Mouse (Mus musculus) midbrain, embryonic 16.5 days (tissue): ENCODE data around the gene Gm49339. TPM values are rescaled to one million over a fixed set of nuclear protein-coding genes. Genes with fewer than 3 reads are reported as not detected.
"Not testable (repeated sequence)": the region's sequence is repeated elsewhere in the genome, so short reads cannot be mapped to it uniquely, and the experiment has no call there.

Source experiments
- ATAC-seq: fragments of 200-750 bp; cut with Nextera tagmentation; 2 replicates; pipeline ENCODE4 v1.8.0; 2017; ENCODE audit warnings: moderate TSS enrichment
- H3K27ac ChIP-seq: fragments of 300-500 bp; sonication (generic); 2 replicates; pipeline ENCODE4 v1.5.1; 2014; ENCODE audit warnings: mild to moderate bottlenecking, low read length, mixed read lengths
- H3K27me3 ChIP-seq: fragments of 300-500 bp; sonication (generic); 2 replicates; pipeline ENCODE4 v1.6.1; 2014; ENCODE audit warnings: low read depth, low read length, mixed read lengths; ENCODE audit not compliant: control insufficient read depth, insufficient read depth
- H3K36me3 ChIP-seq: fragments of 300-500 bp; sonication (generic); 2 replicates; pipeline ENCODE4 v1.6.1; 2014; ENCODE audit warnings: mild to moderate bottlenecking, low read length, moderate library complexity, mixed read lengths; ENCODE audit not compliant: control insufficient read depth, insufficient read depth
- H3K4me1 ChIP-seq: fragments of 300-500 bp; sonication (generic); 2 replicates; pipeline ENCODE4 v1.6.1; 2014; ENCODE audit warnings: mild to moderate bottlenecking, low read length, mixed read lengths; ENCODE audit not compliant: control insufficient read depth, insufficient read depth
- H3K4me2 ChIP-seq: fragments of 300-500 bp; sonication (generic); 2 replicates; pipeline ENCODE4 v1.6.1; 2014; ENCODE audit warnings: mild to moderate bottlenecking, low read length, mixed read lengths
- H3K4me3 ChIP-seq: fragments of 300-500 bp; sonication (generic); 2 replicates; pipeline ENCODE4 v1.5.1; 2014; ENCODE audit warnings: low read depth, mild to moderate bottlenecking, low read length, moderate library complexity, mixed read lengths
- H3K9ac ChIP-seq: fragments of 300-500 bp; sonication (generic); 2 replicates; pipeline ENCODE4 v1.6.1; 2014; ENCODE audit warnings: low read depth, low read length, mixed read lengths
- H3K9me3 ChIP-seq: fragments of 300-500 bp; sonication (generic); replicated peaks from 2 replicates; pipeline ENCODE4 v1.6.1; 2014; ENCODE audit warnings: mild to moderate bottlenecking, low read length, mixed read lengths; ENCODE audit not compliant: control insufficient read depth, poor library complexity, severe bottlenecking
- WGBS: fragments of 180-500 bp; shearing (Covaris S2); extraction: QIAGEN DNeasy Blood & Tissue Kit; methylation state at CpG from one replicate; pipeline ENCODE4 v1.1.7; 2014; 5-methylcytosine and 5-hydroxymethylcytosine counted together
- polyA plus RNA-seq: library from polyadenylated mRNA; unstranded; fragments of >200 nt; fragmentation: Nextera tagmentation; extraction: Ambion mirVana; gene quantifications from 2 replicates; pipeline ENCODE4 v1.2.1, GENCODE M21; 2015

The Gm49339 gene
- polyA plus RNA-seq, result not detected in 2 replicates

DNA sequence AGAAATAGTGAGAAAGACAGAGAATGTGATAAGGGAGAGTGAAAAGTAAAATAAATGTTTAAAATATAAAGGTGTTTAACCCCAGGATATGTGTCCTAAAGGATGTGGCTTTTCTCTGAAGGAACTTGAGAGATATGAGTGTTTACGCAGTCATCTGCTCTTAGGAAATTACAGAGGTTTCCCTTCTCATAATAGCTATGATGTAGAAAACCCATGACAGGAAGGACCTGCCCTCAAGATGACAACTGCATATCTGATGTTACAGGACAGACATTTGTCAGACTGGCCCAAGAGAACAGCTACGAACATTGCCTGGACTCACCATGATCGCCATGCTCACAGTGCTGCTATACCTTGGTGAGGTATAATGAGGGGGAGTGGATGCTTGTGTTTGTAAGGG, at the start of gene Gm49339, which contains the start of gene Lilr4b:
Gene Gm49339 (plus strand): TSS at position 216 of the 400 bp plus-strand sequence.
Gene Lilr4b (plus strand): TSS at position 236 of the 400 bp plus-strand sequence.
- H3K36me3 ChIP-seq, result not testable (repeated sequence)
- WGBS, result 100% methylated on average over 1 of the region's 3 CpGs

DNA sequence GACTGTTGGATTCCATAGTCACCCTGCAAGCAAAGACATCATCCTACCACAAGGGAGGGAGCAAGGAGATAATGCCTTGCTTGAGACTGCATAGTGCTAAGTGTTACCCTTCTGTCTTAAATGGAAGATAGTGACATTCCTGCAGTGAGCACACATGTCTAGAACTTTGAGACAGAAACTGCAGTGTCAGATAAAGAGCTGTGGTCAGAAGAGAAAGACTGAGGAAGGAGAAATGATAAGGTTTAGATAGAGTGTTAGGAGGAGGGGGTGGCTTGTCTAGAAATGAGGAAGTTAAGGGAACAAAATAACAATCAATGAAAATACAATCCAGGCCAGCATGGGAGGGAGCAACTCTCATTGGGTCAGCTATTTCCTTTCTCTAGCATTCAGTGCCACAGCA, 47.5 kb upstream of the Gm49339 start:
- Histone ChIP-seq H3K36me3 (no peaks in the 10 kb centered on the region), H3K27ac (no peak overlapping the region), H3K4me2 (no peak overlapping the region), H3K9ac (no peak overlapping the region), H3K4me1 (no peaks in the 10 kb centered on the region), H3K9me3 (no peaks in the 10 kb centered on the region), H3K4me3 (no peak overlapping the region), H3K27me3 (no peaks in the 10 kb centered on the region)
- no peak for ATAC-seq

More for the DNA sequence above, at the start of gene Gm49339, which contains the start of gene Lilr4b:
- not testable (repeated sequence) for ATAC-seq, H3K9ac ChIP-seq, H3K27me3 ChIP-seq, H3K9me3 ChIP-seq, H3K4me2 ChIP-seq, H3K27ac ChIP-seq, H3K4me3 ChIP-seq, H3K4me1 ChIP-seq

- Histone ChIP-seq H3K4me1 (no peaks in the 10 kb centered on the region), H3K4me2 (no peak overlapping the region), H3K9me3 (no peaks in the 10 kb centered on the region), H3K27ac (no peak overlapping the region), H3K4me3 (no peak overlapping the region), H3K36me3 (no peaks in the 10 kb centered on the region), H3K9ac (no peak overlapping the region), H3K27me3 (no peaks in the 10 kb centered on the region)
- 81% methylated on average over 3 of the region's 3 CpGs for WGBS
- no peak for ATAC-seq
These were observed 44.7 kb upstream of the Gm49339 start for GRCm38 (mm10) chr10:51435684-51436083.

- Histone ChIP-seq H3K9me3 (no peaks in the 10 kb centered on the region), H3K4me3 (no peak overlapping the region), H3K27me3 (no peaks in the 10 kb centered on the region), H3K4me1 (no peaks in the 10 kb centered on the region), H3K9ac (no peak overlapping the region), H3K4me2 (no peak overlapping the region), H3K36me3 (no peaks in the 10 kb centered on the region), H3K27ac (no peak overlapping the region)
- no peak for ATAC-seq
- 81% methylated on average over 4 of the region's 4 CpGs for WGBS
These were observed 28.8 kb upstream of the Gm49339 start for GRCm38 (mm10) chr10:51451610-51452009.

DNA sequence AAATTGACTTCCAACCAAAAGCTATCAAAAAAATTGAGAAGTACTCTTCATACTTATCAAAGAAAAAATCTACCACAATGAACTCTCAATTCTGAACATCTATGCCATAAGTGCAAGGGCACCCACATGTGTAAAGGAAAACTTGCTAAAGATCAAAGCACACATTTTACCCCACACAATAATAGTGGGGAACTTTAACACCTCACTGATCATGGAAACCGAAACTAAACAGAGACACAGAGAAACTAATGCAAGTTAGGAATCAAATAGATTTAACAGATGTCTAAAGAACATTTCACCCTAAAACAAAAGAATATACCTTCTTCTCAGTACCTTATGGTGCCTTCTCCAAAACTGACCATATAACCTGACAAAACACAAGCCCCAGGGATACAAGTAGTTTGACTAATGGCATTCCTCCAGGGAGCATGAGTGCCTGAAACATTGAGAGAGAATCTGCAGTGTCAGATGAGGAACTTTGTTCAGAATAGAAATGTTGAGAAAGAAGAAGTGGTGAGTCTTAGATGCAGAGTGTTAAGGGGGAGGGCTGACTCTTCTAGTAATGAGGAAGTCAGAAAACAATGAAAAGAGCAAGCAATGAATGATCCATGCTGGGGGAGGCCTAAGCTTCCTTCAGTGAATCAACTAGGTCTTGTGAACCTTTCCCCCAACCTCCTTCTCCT, 26.7 kb upstream of the Gm49339 start:
- Histone ChIP-seq H3K9me3 (no peaks in the 10 kb centered on the region), H3K9ac (no peak overlapping the region), H3K27ac (no peak overlapping the region), H3K36me3 (no peaks in the 10 kb centered on the region), H3K4me1 (no peaks in the 10 kb centered on the region), H3K4me3 (no peak overlapping the region), H3K4me2 (no peak overlapping the region), H3K27me3 (no peaks in the 10 kb centered on the region)
- WGBS, result 80% methylated on average over 1 of the region's 1 CpGs
- ATAC-seq, result no peak

DNA sequence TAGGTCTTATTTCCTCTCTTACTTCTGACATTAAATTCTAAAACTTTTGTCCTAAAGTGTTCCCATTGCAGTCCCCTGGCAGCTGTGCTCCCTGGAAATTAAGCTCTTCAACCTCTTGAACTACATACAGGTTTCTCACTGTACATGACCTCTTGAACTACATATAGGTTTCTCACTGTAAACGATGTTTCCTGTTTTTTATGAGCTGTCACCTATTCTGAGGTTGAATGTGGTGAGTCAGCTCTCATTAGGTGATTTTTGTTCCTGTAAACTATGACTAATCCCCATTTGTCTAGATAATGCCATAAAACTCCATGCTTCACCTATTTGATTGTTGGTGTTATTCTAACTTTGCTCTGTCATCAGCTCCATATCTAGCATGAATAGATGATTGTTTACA, 26.0 kb upstream of the Gm49339 start:
- 78% methylated on average over 1 of the region's 1 CpGs for WGBS
- no peak overlapping the region for H3K4me3 ChIP-seq
- no peak for ATAC-seq
- H3K9me3 ChIP-seq, result no peaks in the 10 kb centered on the region
- no peak overlapping the region for H3K4me2 ChIP-seq
- no peaks in the 10 kb centered on the region for H3K4me1 ChIP-seq
- no peaks in the 10 kb centered on the region for H3K27me3 ChIP-seq
- H3K27ac ChIP-seq, result no peak overlapping the region
- no peaks in the 10 kb centered on the region for H3K36me3 ChIP-seq
- no peak overlapping the region for H3K9ac ChIP-seq

DNA sequence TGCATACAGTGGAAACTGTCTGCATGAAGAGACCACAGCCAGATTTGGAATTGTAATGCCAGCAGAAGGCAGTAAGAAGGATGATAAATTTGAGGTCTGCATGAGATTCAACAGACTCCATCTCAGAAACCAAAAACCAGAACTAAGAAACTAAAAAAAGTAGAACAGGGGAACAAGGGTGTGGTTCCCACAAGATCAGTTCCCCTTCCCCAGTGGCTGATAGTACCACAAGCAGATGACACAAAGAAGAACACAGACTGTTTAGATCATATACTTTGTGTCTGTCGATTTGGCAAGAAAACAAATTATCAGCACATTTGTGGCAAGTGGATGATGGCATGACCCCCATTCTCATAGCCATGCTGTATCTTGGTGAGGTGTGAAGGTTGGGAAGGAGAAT, 24.6 kb upstream of the Gm49339 start:
- H3K27ac ChIP-seq, result no peak overlapping the region
- no peak overlapping the region for H3K9ac ChIP-seq
- H3K9me3 ChIP-seq, result no peaks in the 10 kb centered on the region
- no peaks in the 10 kb centered on the region for H3K27me3 ChIP-seq
- H3K4me1 ChIP-seq, result no peaks in the 10 kb centered on the region
- H3K36me3 ChIP-seq, result no peaks in the 10 kb centered on the region
- H3K4me3 ChIP-seq, result no peak overlapping the region
- WGBS, result 94% methylated on average over 1 of the region's 1 CpGs
- H3K4me2 ChIP-seq, result no peak overlapping the region
- ATAC-seq, result no peak

GRCm38 (mm10) chr10:51456369-51456768, 24.0 kb upstream of the Gm49339 start:
- no peaks in the 10 kb centered on the region for H3K4me1 ChIP-seq
- 83% methylated on average over 4 of the region's 4 CpGs for WGBS
- H3K27me3 ChIP-seq, result no peaks in the 10 kb centered on the region
- no peaks in the 10 kb centered on the region for H3K36me3 ChIP-seq
- no peak overlapping the region for H3K4me3 ChIP-seq
- no peak overlapping the region for H3K27ac ChIP-seq
- no peak overlapping the region for H3K4me2 ChIP-seq
- H3K9me3 ChIP-seq, result no peaks in the 10 kb centered on the region
- no peak for ATAC-seq
- H3K9ac ChIP-seq, result no peak overlapping the region

GRCm38 (mm10) chr10:51463800-51464199, 16.6 kb upstream of the Gm49339 start:
- not testable (repeated sequence) for ATAC-seq, H3K27ac ChIP-seq, H3K9ac ChIP-seq, H3K36me3 ChIP-seq, H3K9me3 ChIP-seq, H3K27me3 ChIP-seq, H3K4me2 ChIP-seq, H3K4me1 ChIP-seq, H3K4me3 ChIP-seq
- WGBS, result 24% methylated on average over 4 of the region's 4 CpGs
